Mouse (Mus musculus) megakaryocyte, embryonic 14.5 days (primary cell): Measurements from ENCODE around the gene Sin3a.

ENCODE experiments used
- FLI1 ChIP-seq: IDR thresholded peaks from 2 replicates; pipeline ENCODE4 v1.6.1; 2012; ENCODE audit warnings: low read length, inconsistent platforms, mixed read lengths
- GATA1 ChIP-seq: IDR thresholded peaks from 3 replicates; pipeline ENCODE4 v1.6.1; 2012; ENCODE audit warnings: mixed read lengths, low read length, inconsistent platforms, borderline replicate concordance

- TF ChIP-seq FLI1 (no peak), GATA1 (no peak)
These were observed 65.9 kb downstream of the Sin3a start for GRCm38 (mm10) chr9:57137777-57138176.
